Mouse (Mus musculus) adrenal gland, postnatal 4 days (tissue): ENCODE results near the gene Ino80. TPM values are rescaled to one million over a fixed set of nuclear protein-coding genes. Genes with fewer than 3 reads are reported as not detected.
"Not testable (repeated sequence)": the region's sequence is repeated elsewhere in the genome, so short reads cannot be mapped to it uniquely, and the experiment has no call there.

Source experiments
- DNase-seq, 2 experiments: peaks; one replicate each; pipeline ENCODE4 v3.0.0; 2021 to 2022; ENCODE audit warnings: low spot score in 2 of 2, mixed read lengths in 2 of 2
- long read RNA-seq, 2 experiments: library from polyadenylated mRNA; stranded (forward); transcript quantifications; one replicate each; pipeline ENCODE4 v2.0.0; 2021
- total RNA-seq, 2 experiments: library from RNA; stranded (reverse); gene quantifications; 2 replicates each; pipeline ENCODE4 v1.2.3; 2021

Ino80 gene
- total RNA-seq = 10 to 100 TPM; 25.0 to 26.7 TPM
- long read RNA-seq, experiment 1, partial matches to known transcripts = 2 of 3 reads
- long read RNA-seq, experiment 1, other reads (novel, unspliced or antisense) = 1 of 3 reads
- long read RNA-seq, experiment 2, partial matches to known transcripts = 7 of 12 reads
- long read RNA-seq, experiment 2, other reads (novel, unspliced or antisense) = 5 of 12 reads

GRCm38 (mm10) chr2:119477571-119478396 lies at the start of gene Ino80:
Gene Ino80, minus strand, starts transcription at chr2:119477687.
- peak; percentile 87 to 94 for DNase-seq

GRCm38 (mm10) chr2:119525422-119525821 lies 47.9 kb upstream of the Ino80 start:
- no peak for DNase-seq

- no peak for DNase-seq
These were observed 46.3 kb upstream of the Ino80 start for GRCm38 (mm10) chr2:119523836-119524235.

- no peak for DNase-seq
These were observed 43.1 kb upstream of the Ino80 start for GRCm38 (mm10) chr2:119520550-119520949.

- DNase-seq = no peak
These were observed 39.3 kb upstream of the Ino80 start for GRCm38 (mm10) chr2:119516811-119517210.

GRCm38 (mm10) chr2:119514026-119514522 lies 36.6 kb upstream of the Ino80 start:
- no peak for DNase-seq

GRCm38 (mm10) chr2:119512292-119512691 lies 34.8 kb upstream of the Ino80 start:
- no peak for DNase-seq

GRCm38 (mm10) chr2:119510856-119511255 lies 33.4 kb upstream of the Ino80 start:
- no peak for DNase-seq

GRCm38 (mm10) chr2:119508518-119508917 lies 31.0 kb upstream of the Ino80 start:
- DNase-seq = not testable (repeated sequence)

- no peak for DNase-seq
These were observed 29.6 kb upstream of the Ino80 start for GRCm38 (mm10) chr2:119507108-119507507.

- no peak for DNase-seq
These were observed 23.6 kb upstream of the Ino80 start for GRCm38 (mm10) chr2:119500965-119501652.

GRCm38 (mm10) chr2:119498859-119499258 lies 21.4 kb upstream of the Ino80 start:
- no peak for DNase-seq

- DNase-seq = no peak
These were observed 18.6 kb upstream of the Ino80 start for GRCm38 (mm10) chr2:119496082-119496481.

- DNase-seq = no peak
These were observed 14.5 kb upstream of the Ino80 start for GRCm38 (mm10) chr2:119491953-119492352.

GRCm38 (mm10) chr2:119486488-119486887 lies 9.0 kb upstream of the Ino80 start:
- no peak for DNase-seq

- DNase-seq = no peak
These were observed 4.8 kb upstream of the Ino80 start for GRCm38 (mm10) chr2:119482307-119482706.

GRCm38 (mm10) chr2:119478397-119478749 lies 886 bp upstream of the Ino80 start:
- no peak for DNase-seq

GRCm38 (mm10) chr2:119476621-119477391 lies 681 bp downstream of the Ino80 start:
- DNase-seq = peak; percentile 33 to 50

- no peak for DNase-seq
These were observed 1.3 kb downstream of the Ino80 start for GRCm38 (mm10) chr2:119476166-119476565.

- no peak for DNase-seq
These were observed 13.5 kb downstream of the Ino80 start for GRCm38 (mm10) chr2:119463945-119464344.

- DNase-seq = no peak
These were observed 14.2 kb downstream of the Ino80 start for GRCm38 (mm10) chr2:119463114-119463775.
